In genomic region chr12:85752116-85752515, GRCm38 (mm10) we compare ENCODE assay signal across 25 mouse cellular contexts. TPM values are rescaled to one million over a fixed set of nuclear protein-coding genes. Genes with fewer than 3 reads are reported as not detected.
DNase-seq lines count a peak whose midpoint lies in the region; ATAC-seq and TF ChIP-seq lines count a peak whose summit lies in the region.
"Had no signal": no experiment of that assay in that cellular context is flagged by ENCODE, and none has a peak within 500 bp of the region (broad histone marks: within the 10 kb centered on the region; RNA-seq: fewer than 3 reads in every experiment).

No protein-coding gene starts in this region.

- no peak for ATAC-seq in kidney, embryonic 16.5 days (ENCODE audit: low FRiP score, low TSS enrichment)
- no peak for ATAC-seq in kidney, embryonic 15.5 days (replicated peaks; ENCODE audit: low FRiP score)
- no peak for ATAC-seq in liver, embryonic 12.5 days
- ATAC-seq in liver, embryonic 16.5 days (ENCODE audit: low read depth) = peak; percentile 61
- ATAC-seq: activated CD4-positive, CD25-positive, alpha-beta regulatory T cell, adult 4 months; forebrain, embryonic 13.5 days; forebrain, embryonic 16.5 days had no signal

- H3K27me3 ChIP-seq in kidney, embryonic 16.5 days (ENCODE audit: insufficient read depth, low read length) = peaks cover 6% of the 10 kb centered on the region
- H3K27me3 ChIP-seq in kidney, embryonic 15.5 days = peaks cover 11% of the 10 kb centered on the region
- no peaks in the 10 kb centered on the region for H3K27me3 ChIP-seq in liver, adult 2 months (ENCODE audit: control insufficient read depth, insufficient read depth, low read length)
- H3K27me3 ChIP-seq in liver, embryonic 12.5 days (replicated peaks) = peaks cover 12% of the 10 kb centered on the region
- H3K27me3 ChIP-seq in liver, embryonic 16.5 days (ENCODE audit: control insufficient read depth, insufficient read depth, low read depth, low read length) = no peaks in the 10 kb centered on the region
- H3K27me3 ChIP-seq in heart, embryonic 10.5 days (ENCODE audit: insufficient read depth, poor library complexity, severe bottlenecking) = peaks cover 9% of the 10 kb centered on the region

- H3K4me2 ChIP-seq in kidney, embryonic 16.5 days (replicated peaks; ENCODE audit: low read depth, low read length) = no peak overlapping the region
- H3K4me2 ChIP-seq in kidney, embryonic 15.5 days = no peak overlapping the region
- H3K4me2 ChIP-seq in liver, embryonic 12.5 days = no peak overlapping the region
- no peak overlapping the region for H3K4me2 ChIP-seq in liver, embryonic 16.5 days (ENCODE audit: low read depth, low read length)
- H3K4me2 ChIP-seq: forebrain, embryonic 13.5 days; heart, embryonic 11.5 days; hindbrain, embryonic 12.5 days had no signal

- 0 out of 2 replicates have a peak, but pooled peaks cover 4% of the 10 kb centered on the region for H3K4me1 ChIP-seq in kidney, embryonic 16.5 days (ENCODE audit: insufficient read depth, low read length)
- H3K4me1 ChIP-seq in kidney, embryonic 15.5 days = peaks cover 17% of the 10 kb centered on the region
- peaks cover 4% of the 10 kb centered on the region; the same call in 1 of the 2 replicates for H3K4me1 ChIP-seq in liver, adult 2 months (ENCODE audit: control insufficient read depth, insufficient read depth, low read length)
- no peaks in the 10 kb centered on the region for H3K4me1 ChIP-seq in liver, embryonic 12.5 days
- H3K4me1 ChIP-seq in liver, embryonic 16.5 days (ENCODE audit: control insufficient read depth, low read depth, low read length) = no peaks in the 10 kb centered on the region; the same call in 1 of the 2 replicates
- peaks cover 17% of the 10 kb centered on the region for H3K4me1 ChIP-seq in heart, embryonic 10.5 days
- H3K4me1 ChIP-seq: hindbrain, embryonic 12.5 days had no signal

- peak; percentile 47 for DNase-seq in kidney, adult 11 months
- DNase-seq in kidney, adult 9 months = peak; percentile 80
- DNase-seq in liver, adult 2 months (ENCODE audit: extremely low read depth, low read depth, low spot score) = peak; percentile 88
- DNase-seq in heart, embryonic 10.5 days (ENCODE audit: low spot score) = no peak
- DNase-seq: adrenal gland, adult 8-10 months; adrenal gland, postnatal 25 days; cerebellum, adult 11-12 months; cerebellum, adult 8-10 months; cerebellum, postnatal 10 days; cerebellum, postnatal 36 days; embryo, embryonic 11 days; gastrocnemius, postnatal 10 days; gastrocnemius, postnatal 36 days; heart, adult 2 months had no signal

- no peak for TF ChIP-seq CTCF in liver, adult 2 months (IDR thresholded peaks at IDR 0.05; ENCODE audit: low read depth, low read length)

- 79% methylated on average over 6 of the region's 6 CpGs for WGBS in kidney, embryonic 16.5 days
- WGBS in kidney, embryonic 15.5 days = 81% methylated on average over 6 of the region's 6 CpGs
- 22% methylated on average over 6 of the region's 6 CpGs for WGBS in liver, adult 2 months
- 60% methylated on average over 6 of the region's 6 CpGs for WGBS in liver, embryonic 12.5 days (ENCODE audit: insufficient replicate concordance)
- 56% methylated on average over 6 of the region's 6 CpGs for WGBS in liver, embryonic 16.5 days (ENCODE audit: insufficient replicate concordance)
- WGBS in heart, embryonic 10.5 days = 86% methylated on average over 6 of the region's 6 CpGs

- no peak for TF ChIP-seq POLR2A in liver, adult 2 months (IDR thresholded peaks at IDR 0.05; ENCODE audit: extremely low read depth, insufficient read depth, low read length)

- no peak overlapping the region for H3K4me3 ChIP-seq in kidney, embryonic 16.5 days (ENCODE audit: low read length)
- no peak overlapping the region for H3K4me3 ChIP-seq in kidney, embryonic 15.5 days (replicated peaks)
- H3K4me3 ChIP-seq in liver, adult 2 months (ENCODE audit: insufficient read depth, low read depth, low read length) = no peak overlapping the region
- no peak overlapping the region for H3K4me3 ChIP-seq in liver, embryonic 12.5 days
- H3K4me3 ChIP-seq in liver, embryonic 16.5 days (ENCODE audit: low read depth, low read length) = no peak overlapping the region
- H3K4me3 ChIP-seq in heart, embryonic 10.5 days = no peak overlapping the region
- H3K4me3 ChIP-seq: forebrain, embryonic 10.5 days; forebrain, embryonic 13.5 days; heart, adult 2 months; hindbrain, embryonic 12.5 days had no signal

- H3K9me3 ChIP-seq in kidney, embryonic 16.5 days (ENCODE audit: low read length) = no peaks in the 10 kb centered on the region
- no peaks in the 10 kb centered on the region for H3K9me3 ChIP-seq in kidney, embryonic 15.5 days (replicated peaks)
- H3K9me3 ChIP-seq in liver, embryonic 12.5 days (replicated peaks) = no peaks in the 10 kb centered on the region
- no peaks in the 10 kb centered on the region for H3K9me3 ChIP-seq in liver, embryonic 16.5 days (replicated peaks; ENCODE audit: control insufficient read depth, low read length)
- no peaks in the 10 kb centered on the region for H3K9me3 ChIP-seq in heart, embryonic 10.5 days
- H3K9me3 ChIP-seq: forebrain, embryonic 10.5 days; forebrain, embryonic 13.5 days; hindbrain, embryonic 12.5 days had no signal

- H3K27ac ChIP-seq in kidney, embryonic 16.5 days (ENCODE audit: low read length) = no peak overlapping the region
- H3K27ac ChIP-seq in kidney, embryonic 15.5 days = no peak overlapping the region
- peak overlapping the region; percentile 3 for H3K27ac ChIP-seq in liver, adult 2 months (replicated peaks; ENCODE audit: insufficient read depth, low read depth, low read length)
- H3K27ac ChIP-seq in liver, embryonic 12.5 days = no peak overlapping the region
- H3K27ac ChIP-seq in liver, embryonic 16.5 days (ENCODE audit: low read length) = no peak overlapping the region
- no peak overlapping the region for H3K27ac ChIP-seq in heart, embryonic 10.5 days
- H3K27ac ChIP-seq: forebrain, embryonic 10.5 days; forebrain, embryonic 13.5 days; heart, adult 2 months; hindbrain, embryonic 12.5 days had no signal

- H3K9ac ChIP-seq in kidney, embryonic 16.5 days (replicated peaks; ENCODE audit: low read length) = no peak overlapping the region
- no peak overlapping the region for H3K9ac ChIP-seq in kidney, embryonic 15.5 days
- no peak overlapping the region for H3K9ac ChIP-seq in liver, adult 2 months (ENCODE audit: low read depth, low read length)
- no peak overlapping the region for H3K9ac ChIP-seq in liver, embryonic 12.5 days
- no peak overlapping the region for H3K9ac ChIP-seq in liver, embryonic 16.5 days (ENCODE audit: low read depth, low read length)
- H3K9ac ChIP-seq: forebrain, embryonic 13.5 days; hindbrain, embryonic 12.5 days had no signal

- H3K36me3 ChIP-seq in kidney, embryonic 16.5 days (ENCODE audit: insufficient read depth, low read length) = no peaks in the 10 kb centered on the region
- no peaks in the 10 kb centered on the region for H3K36me3 ChIP-seq in kidney, embryonic 15.5 days
- no peaks in the 10 kb centered on the region for H3K36me3 ChIP-seq in liver, adult 2 months (ENCODE audit: control insufficient read depth, insufficient read depth, low read length)
- no peaks in the 10 kb centered on the region for H3K36me3 ChIP-seq in liver, embryonic 12.5 days
- H3K36me3 ChIP-seq in liver, embryonic 16.5 days (ENCODE audit: control insufficient read depth, insufficient read depth) = no peaks in the 10 kb centered on the region
- no peaks in the 10 kb centered on the region for H3K36me3 ChIP-seq in heart, embryonic 10.5 days
- H3K36me3 ChIP-seq: forebrain, embryonic 10.5 days; hindbrain, embryonic 12.5 days had no signal

- no peaks in the 10 kb centered on the region for H3K79me2 ChIP-seq in liver, adult 2 months (ENCODE audit: control insufficient read depth, insufficient read depth, low read length)

RNA-seq across cellular contexts. Expression of gene Flvcr2, which starts 5.8 kb away (rescaled TPM):
- polyA plus RNA-seq in kidney, embryonic 16.5 days (2015; fragmentation: Nextera tagmentation; extraction: Ambion mirVana) = 6.2 and 7.1 TPM in 2 replicates
- polyA plus RNA-seq in kidney, embryonic 15.5 days (2015; fragmentation: Nextera tagmentation; extraction: Ambion mirVana) = 4.2 and 4.4 TPM in 2 replicates
- 2.8 and 11.9 TPM in 2 replicates for total RNA-seq in liver, adult 2 months (2014; rRNA removed)
- 2.8 and 4.1 TPM in 2 replicates for polyA plus RNA-seq in liver, adult 2 months (2012; rRNA removed)
- polyA plus RNA-seq in liver, embryonic 12.5 days (2016; fragmentation: Nextera tagmentation; extraction: Ambion mirVana) = 3.7 and 4.3 TPM in 2 replicates
- 8.8 and 10.0 TPM in 2 replicates for polyA plus RNA-seq in liver, embryonic 16.5 days (2015; fragmentation: Nextera tagmentation; extraction: Ambion mirVana)
- 4.9 and 7.8 TPM in 2 replicates for polyA plus RNA-seq in heart, embryonic 10.5 days (2016; fragmentation: Nextera tagmentation; extraction: Ambion mirVana)
- total RNA-seq: granulocyte monocyte progenitor cell, adult 5-6 weeks had no signal
